8 mouse cellular contexts compared by ENCODE assay signal in the genomic region with DNA sequence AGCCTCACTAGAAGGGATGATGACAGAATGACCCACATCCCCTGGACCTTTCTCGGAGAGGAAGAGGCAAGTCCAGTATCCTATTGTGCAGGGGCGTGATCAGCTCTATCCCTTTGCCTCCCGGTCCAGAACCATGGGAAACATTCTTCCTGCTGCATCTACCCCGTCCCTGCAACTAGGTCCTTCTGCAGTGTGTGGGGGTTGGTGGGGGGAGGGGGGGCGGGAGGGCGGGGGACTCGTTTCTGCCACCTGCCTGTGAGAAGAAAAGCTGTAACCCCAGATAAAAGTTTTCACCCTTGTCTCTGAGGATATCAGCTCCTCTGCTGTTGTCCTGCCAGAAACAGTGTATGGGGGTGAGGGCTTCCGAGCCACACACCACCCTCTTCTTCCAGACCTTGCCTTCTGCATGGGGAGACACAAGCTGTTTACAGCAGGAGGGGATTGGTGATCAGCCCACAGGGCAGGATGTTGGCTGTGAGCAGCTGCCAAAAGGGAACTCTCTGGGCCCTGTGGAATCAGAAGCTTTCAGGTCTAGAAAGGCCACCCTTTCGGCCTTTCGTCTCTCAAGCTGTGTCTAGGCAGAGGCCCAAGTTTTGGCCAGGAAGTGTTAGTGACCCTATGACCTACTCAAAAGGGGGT. TPM values are rescaled to one million over a fixed set of nuclear protein-coding genes. Genes with fewer than 3 reads are reported as not detected.
DNase-seq lines count a peak whose midpoint lies in the region; ATAC-seq and TF ChIP-seq lines count a peak whose summit lies in the region.

No protein-coding gene starts in this region.

- peak; percentile 26 for DNase-seq in embryo, embryonic 10 days (ENCODE audit: low spot score)
- DNase-seq in embryo, embryonic 10.5 days (ENCODE audit: low spot score) = no peak
- DNase-seq in heart, postnatal 0 days (ENCODE audit: low spot score) = no peak
- peak; percentile 42 to 53 for DNase-seq in kidney, postnatal 36 days
- no peak for DNase-seq in adrenal gland, postnatal 4 days (ENCODE audit: low spot score in 2 of 2)
- DNase-seq in testis, postnatal 10 days (ENCODE audit: low spot score) = no peak

- TF ChIP-seq CTCF in cortical plate, adult 2 months (IDR thresholded peaks at IDR 0.05; ENCODE audit: extremely low read depth, insufficient read depth, low read length) = no peak
- TF ChIP-seq CTCF in heart, postnatal 0 days (IDR thresholded peaks at IDR 0.05; ENCODE audit: low read depth) = no peak

- H3K36me3 ChIP-seq in heart, postnatal 0 days (replicated peaks; ENCODE audit: control insufficient read depth, insufficient read depth, low read length) = no peaks in the 10 kb centered on the region

- peak; percentile 45 for ATAC-seq in heart, postnatal 0 days (ENCODE audit: insufficient read depth, low read depth)
- peak; percentile 49 for ATAC-seq in megakaryocyte-erythroid progenitor cell, adult 5-6 weeks (replicated peaks; ENCODE audit: low FRiP score, low TSS enrichment, poor library complexity, severe bottlenecking)

- peak overlapping the region; percentile 97 for H3K27ac ChIP-seq in cortical plate, adult 2 months (ENCODE audit: insufficient read depth, low read length)
- H3K27ac ChIP-seq in heart, postnatal 0 days (ENCODE audit: low read depth) = peak overlapping the region; percentile 84

- H3K4me2 ChIP-seq in heart, postnatal 0 days (ENCODE audit: low read depth, low read length) = peak overlapping the region; percentile 74

- peaks cover 4% of the 10 kb centered on the region for H3K4me1 ChIP-seq in cortical plate, adult 2 months (ENCODE audit: control insufficient read depth, insufficient read depth, low read length)
- peaks cover 23% of the 10 kb centered on the region for H3K4me1 ChIP-seq in heart, postnatal 0 days (ENCODE audit: control insufficient read depth, insufficient read depth)

- H3K4me3 ChIP-seq in cortical plate, adult 2 months (ENCODE audit: insufficient read depth, low read length) = peak overlapping the region; percentile 78
- H3K4me3 ChIP-seq in heart, postnatal 0 days (ENCODE audit: low read depth, low read length) = peak overlapping the region; percentile 52

- H3K9ac ChIP-seq in heart, postnatal 0 days (replicated peaks; ENCODE audit: low read depth, low read length) = peak overlapping the region; percentile 63; the same call in 1 of the 2 replicates

- WGBS in heart, postnatal 0 days = 22% methylated on average over 10 of the region's 10 CpGs

- H3K9me3 ChIP-seq in heart, postnatal 0 days (replicated peaks; ENCODE audit: control insufficient read depth, low read length) = no peaks in the 10 kb centered on the region

- no peak for TF ChIP-seq EP300 in heart, postnatal 0 days (IDR thresholded peaks at IDR 0.05; ENCODE audit: low read depth)

- no peak for TF ChIP-seq POLR2A in cortical plate, adult 2 months (IDR thresholded peaks at IDR 0.05; ENCODE audit: extremely low read depth, insufficient read depth, low read length)

- no peaks in the 10 kb centered on the region for H3K27me3 ChIP-seq in heart, postnatal 0 days (ENCODE audit: control insufficient read depth, insufficient read depth, low read length)

RNA-seq across cellular contexts. Expression of gene Sept4, which starts 10.4 kb away (rescaled TPM):
- 424 and 429 TPM in 2 replicates for polyA plus RNA-seq in cortical plate, adult 2 months (2012; rRNA removed)
- total RNA-seq in heart, postnatal 0 days (2014; rRNA removed; ENCODE audit: low replicate concordance) = 13.9 and 20.6 TPM in 2 replicates
- polyA plus RNA-seq in heart, postnatal 0 days (2015; fragmentation: Nextera tagmentation; extraction: Ambion mirVana) = 47.8 and 49.1 TPM in 2 replicates
- 24.5 and 34.8 TPM in 2 replicates for total RNA-seq in megakaryocyte-erythroid progenitor cell, adult 5-6 weeks (2014; fragmentation: Nextera tagmentation)
- 15.0 and 21.6 TPM in 2 replicates for total RNA-seq in megakaryocyte-erythroid progenitor cell, adult 5-6 weeks (2017)
- 10 to 100 TPM; 39.7 to 47.5 TPM for total RNA-seq in adrenal gland, postnatal 4 days (2021)

RNA-seq across cellular contexts. Expression of gene Gm11492, which starts 12.6 kb away (rescaled TPM):
- 0.06 and 0.13 TPM in 2 replicates for polyA plus RNA-seq in cortical plate, adult 2 months (2012; rRNA removed)
- total RNA-seq in heart, postnatal 0 days (2014; rRNA removed; ENCODE audit: low replicate concordance) = not detected in 2 replicates
- not detected in 2 replicates for polyA plus RNA-seq in heart, postnatal 0 days (2015; fragmentation: Nextera tagmentation; extraction: Ambion mirVana)
- total RNA-seq in megakaryocyte-erythroid progenitor cell, adult 5-6 weeks (2014; fragmentation: Nextera tagmentation) = not detected in 2 replicates
- total RNA-seq in megakaryocyte-erythroid progenitor cell, adult 5-6 weeks (2017) = not detected in 2 replicates
- not detected for total RNA-seq in adrenal gland, postnatal 4 days (2021)

RNA-seq across cellular contexts. Expression of gene Mtmr4, which starts 12.9 kb away (rescaled TPM):
- polyA plus RNA-seq in cortical plate, adult 2 months (2012; rRNA removed) = 46.0 and 47.0 TPM in 2 replicates
- 12.4 and 17.3 TPM in 2 replicates for total RNA-seq in heart, postnatal 0 days (2014; rRNA removed; ENCODE audit: low replicate concordance)
- polyA plus RNA-seq in heart, postnatal 0 days (2015; fragmentation: Nextera tagmentation; extraction: Ambion mirVana) = 6.0 and 7.0 TPM in 2 replicates
- 18.7 and 31.1 TPM in 2 replicates for total RNA-seq in megakaryocyte-erythroid progenitor cell, adult 5-6 weeks (2014; fragmentation: Nextera tagmentation)
- total RNA-seq in megakaryocyte-erythroid progenitor cell, adult 5-6 weeks (2017) = 19.9 and 21.8 TPM in 2 replicates
- total RNA-seq in adrenal gland, postnatal 4 days (2021) = 10 to 100 TPM; 29.1 to 33.1 TPM

RNA-seq across cellular contexts. Expression of gene Hsf5, which starts 37.9 kb away (rescaled TPM):
- 0.40 and 0.42 TPM in 2 replicates for polyA plus RNA-seq in cortical plate, adult 2 months (2012; rRNA removed)
- total RNA-seq in heart, postnatal 0 days (2014; rRNA removed; ENCODE audit: low replicate concordance) = not detected in 2 replicates
- 0.03 TPM in 1 of 2 replicates, not detected in the other for polyA plus RNA-seq in heart, postnatal 0 days (2015; fragmentation: Nextera tagmentation; extraction: Ambion mirVana)
- total RNA-seq in megakaryocyte-erythroid progenitor cell, adult 5-6 weeks (2014; fragmentation: Nextera tagmentation) = not detected in 2 replicates
- 0.19 TPM in 1 of 2 replicates, not detected in the other for total RNA-seq in megakaryocyte-erythroid progenitor cell, adult 5-6 weeks (2017)
- total RNA-seq in adrenal gland, postnatal 4 days (2021) = under 1 TPM; 0.17 TPM

Comparison
In these comparisons a context has a peak if more than half of its experiments do, and no peak if none do; other contexts are left out.
1. DNase-seq: peak in embryo, embryonic 10 days (single experiment) and kidney, postnatal 36 days (2 of 2); none in embryo, embryonic 10.5 days (single experiment), heart, postnatal 0 days (single experiment), adrenal gland, postnatal 4 days (0 of 2) and testis, postnatal 10 days (single experiment).